Mouse (Mus musculus): ENCODE data around the gene Pkp3. TPM values are rescaled to one million over a fixed set of nuclear protein-coding genes. Genes with fewer than 3 reads are reported as not detected.

The Pkp3 gene
- polyA plus RNA-seq (2012; rRNA removed; ENCODE audit: low replicate concordance), result 124 and 153 TPM in 2 replicates

DNA sequence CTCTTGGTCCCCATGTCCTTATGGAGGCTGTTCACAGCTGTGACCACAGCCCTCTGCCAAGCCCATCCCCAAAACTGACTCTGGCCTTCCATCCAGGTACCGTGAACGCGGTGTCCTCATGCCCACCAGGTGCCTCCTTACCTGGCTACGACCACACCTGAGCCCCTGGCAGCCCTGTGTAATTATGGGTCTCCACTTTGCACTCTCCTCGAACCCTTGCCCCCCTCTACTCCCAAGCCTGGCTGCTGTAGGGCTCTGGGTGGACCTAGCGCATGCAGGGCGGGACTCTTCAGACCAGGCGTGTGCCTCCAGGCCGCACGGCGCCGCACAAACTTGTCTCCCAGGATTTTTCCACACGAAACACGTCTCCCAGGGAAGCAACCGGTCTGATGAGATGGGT lies at the start of gene Pkp3:
TSS of gene Pkp3 (plus strand) at position 378 of the 400 bp plus-strand sequence.

DNA sequence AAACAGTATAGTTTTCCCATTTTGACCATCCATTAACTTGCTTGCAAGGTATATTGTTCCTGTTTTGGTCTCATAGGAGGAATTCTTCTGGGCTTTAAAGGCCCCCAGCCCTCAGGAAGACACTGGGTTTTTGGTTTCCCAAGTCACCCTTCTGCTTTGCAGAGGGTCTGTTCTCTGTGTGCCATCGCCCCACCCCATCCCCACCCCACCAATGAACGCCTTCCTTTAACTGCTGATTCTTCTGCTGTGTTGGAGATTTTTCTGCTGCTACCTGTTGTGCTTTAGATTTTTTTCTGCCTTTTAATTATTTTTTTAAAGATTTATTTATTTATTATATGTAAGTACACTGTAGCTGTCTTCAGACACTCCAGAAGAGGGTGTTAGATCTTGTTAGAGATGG lies 49.2 kb upstream of the Pkp3 start, which contains the start of gene Gm17387:
TSS of gene Gm17387 (plus strand) at position 301 of the 400 bp plus-strand sequence.

DNA sequence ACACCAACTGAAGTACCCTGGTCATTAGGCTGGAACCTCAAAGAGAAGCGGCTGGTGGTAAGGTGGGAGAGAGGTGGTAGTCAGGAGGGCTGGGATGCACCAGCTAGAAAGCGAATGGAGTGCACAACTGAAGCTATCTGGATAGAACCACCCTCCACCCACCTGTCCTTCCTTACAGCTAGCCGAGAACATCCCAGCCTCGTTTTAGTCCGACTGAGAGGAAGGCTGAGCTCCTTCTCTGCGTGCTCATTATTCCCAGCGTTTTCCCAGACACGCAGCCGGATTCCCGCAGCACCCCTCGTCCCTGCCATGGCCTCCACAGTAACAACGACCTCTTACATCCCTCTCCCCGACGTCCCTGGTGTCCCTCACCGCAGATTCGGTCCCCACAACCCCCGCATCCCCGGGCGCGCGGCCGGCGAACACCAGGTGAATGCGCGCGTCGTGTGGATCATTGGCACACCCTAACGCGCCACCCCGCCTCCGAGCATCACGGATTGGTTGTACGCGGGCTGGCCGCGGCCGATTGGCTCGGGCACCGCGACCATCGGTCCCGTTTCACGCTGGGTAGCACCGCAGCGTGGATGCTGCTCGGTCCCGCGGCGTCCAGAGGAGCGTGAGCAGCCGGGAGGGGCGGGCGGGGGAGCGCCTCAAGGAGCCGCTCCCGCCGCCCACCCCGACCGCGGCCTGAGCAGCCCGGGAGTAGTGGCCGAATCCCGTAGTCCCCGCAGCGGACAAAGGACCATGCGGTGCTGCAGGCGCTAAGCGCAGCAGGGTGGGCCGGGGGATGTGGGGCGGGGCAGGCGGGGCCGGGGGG lies 17.4 kb upstream of the Pkp3 start, which contains the start of gene B4galnt4:
TSS of gene B4galnt4 (plus strand) at position 679 of the 817 bp plus-strand sequence.

DNA sequence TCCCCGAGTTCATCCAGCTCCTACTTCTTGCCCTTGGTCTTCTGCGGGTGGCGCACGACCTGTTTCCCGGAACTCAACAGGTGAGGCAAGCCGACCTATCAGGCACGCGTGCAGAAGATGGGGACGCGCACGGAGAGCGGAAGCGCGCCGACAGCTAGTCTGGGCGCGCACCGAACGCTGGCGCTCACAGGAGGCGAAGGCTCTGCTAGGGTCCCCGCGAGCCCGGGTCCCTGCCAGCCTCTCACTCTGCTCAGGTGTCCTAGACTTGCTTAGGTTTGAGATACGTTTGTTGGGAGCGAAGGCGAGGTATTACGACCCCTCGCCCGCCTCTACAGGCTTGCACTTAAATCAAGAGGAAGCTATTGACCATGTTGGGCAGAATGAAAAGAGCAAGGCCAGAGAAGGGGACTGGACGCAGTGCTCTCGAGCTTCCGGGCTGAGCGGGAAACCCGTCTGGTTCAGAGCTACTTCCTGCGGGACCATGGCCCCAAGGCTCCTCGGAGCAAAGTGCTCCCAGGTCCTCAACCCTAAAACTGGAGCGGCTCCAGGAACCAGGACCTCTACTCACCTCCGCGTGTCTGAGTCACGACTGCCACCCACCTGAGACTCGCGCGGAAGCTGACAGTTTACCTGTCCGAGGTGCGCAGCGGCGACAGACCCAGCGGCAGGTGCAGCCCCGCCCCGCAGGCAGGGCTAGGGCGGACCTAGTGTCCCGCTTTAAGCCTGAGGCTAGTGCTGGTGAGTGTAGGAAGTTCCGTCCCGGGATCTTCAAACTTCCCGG lies 22.1 kb downstream of the Pkp3 start, which contains the start of gene Sigirr:
TSS of gene Sigirr (minus strand) at position 662 of the 781 bp plus-strand sequence.

DNA sequence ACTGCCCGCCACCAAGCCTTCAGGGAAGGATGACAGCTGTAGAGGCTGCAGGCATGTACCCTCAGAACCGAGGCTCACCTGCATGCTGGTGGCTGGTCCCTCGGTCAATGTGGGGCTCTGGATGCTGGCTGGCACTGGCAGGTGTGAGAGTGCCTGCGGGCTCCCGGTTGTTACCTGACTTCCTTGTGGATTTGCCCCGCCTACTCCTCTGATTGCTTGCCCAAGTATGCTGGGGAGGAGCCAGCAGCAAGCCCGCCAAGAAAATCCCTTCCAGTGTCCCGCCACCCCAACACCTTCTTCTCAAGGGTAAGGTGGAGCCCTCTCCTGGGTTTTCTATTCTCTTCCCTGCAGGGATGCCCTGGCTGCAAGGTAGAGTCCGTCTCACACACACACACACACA lies 39.6 kb downstream of the Pkp3 start, which contains the start of gene Ano9:
TSS of gene Ano9 (minus strand) at position 171 of the 400 bp plus-strand sequence.

DNA sequence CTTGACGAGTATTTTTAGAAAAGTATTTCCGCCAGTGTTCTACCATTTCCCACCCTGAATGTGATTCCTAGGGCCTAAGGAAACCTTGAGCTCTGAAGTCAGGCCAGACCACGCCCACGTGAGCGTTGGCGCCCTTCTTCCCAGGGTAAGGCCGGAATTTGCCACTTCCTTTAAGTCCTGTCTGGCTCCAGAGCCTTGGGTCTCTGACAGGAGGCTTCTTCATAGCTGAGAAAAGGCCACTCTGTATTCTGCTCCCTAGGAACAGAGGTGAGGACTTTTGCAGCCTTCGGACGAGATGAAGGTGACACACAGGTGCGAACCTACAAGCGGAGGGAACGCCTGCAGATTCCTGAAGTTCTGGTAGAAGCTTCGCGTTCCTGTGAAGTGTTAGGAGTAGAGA lies 44.2 kb downstream of the Pkp3 start, which contains the start of gene Ptdss2:
TSS of gene Ptdss2 (plus strand) at position 138 of the 400 bp plus-strand sequence.

Other genes with a start within 250 kb of the Pkp3 start
- 70.0 and 92.2 TPM in 2 replicates for gene Urah, start 243.2 kb upstream of the Pkp3 start, polyA plus RNA-seq (2012; rRNA removed; ENCODE audit: low replicate concordance)
- not detected in 2 replicates for gene Scgb1c1, start 232.7 kb upstream of the Pkp3 start, polyA plus RNA-seq (2012; rRNA removed; ENCODE audit: low replicate concordance)
- gene Odf3, start 230.4 kb upstream of the Pkp3 start, polyA plus RNA-seq (2012; rRNA removed; ENCODE audit: low replicate concordance), result not detected in 2 replicates
- gene Gm45785, start 221.9 kb upstream of the Pkp3 start, polyA plus RNA-seq (2012; rRNA removed; ENCODE audit: low replicate concordance), result not detected in 2 replicates
- gene Ric8a, start 221.3 kb upstream of the Pkp3 start, polyA plus RNA-seq (2012; rRNA removed; ENCODE audit: low replicate concordance), result 66.8 and 79.2 TPM in 2 replicates
- 11.4 and 14.3 TPM in 2 replicates for gene Bet1l, start 220.6 kb upstream of the Pkp3 start, polyA plus RNA-seq (2012; rRNA removed; ENCODE audit: low replicate concordance)
- gene Psmd13, start 196.2 kb upstream of the Pkp3 start, polyA plus RNA-seq (2012; rRNA removed; ENCODE audit: low replicate concordance), result 44.5 and 51.9 TPM in 2 replicates
- gene Sirt3, start 195.9 kb upstream of the Pkp3 start, polyA plus RNA-seq (2012; rRNA removed; ENCODE audit: low replicate concordance), result 23.5 and 27.7 TPM in 2 replicates
- 3.8 and 7.2 TPM in 2 replicates for gene Cox8b, start 177.8 kb upstream of the Pkp3 start, polyA plus RNA-seq (2012; rRNA removed; ENCODE audit: low replicate concordance)
- 71.9 and 89.3 TPM in 2 replicates for gene Nlrp6, start 157.3 kb upstream of the Pkp3 start, polyA plus RNA-seq (2012; rRNA removed; ENCODE audit: low replicate concordance)
- gene Pgghg, start 136.8 kb upstream of the Pkp3 start, polyA plus RNA-seq (2012; rRNA removed; ENCODE audit: low replicate concordance), result 17.9 and 19.5 TPM in 2 replicates
- 1.1 and 1.3 TPM in 2 replicates for gene Ifitm5, start 127.9 kb upstream of the Pkp3 start, polyA plus RNA-seq (2012; rRNA removed; ENCODE audit: low replicate concordance)
- not detected in 2 replicates for gene Gm45717, start 122.3 kb upstream of the Pkp3 start, polyA plus RNA-seq (2012; rRNA removed; ENCODE audit: low replicate concordance)
- 322 and 327 TPM in 2 replicates for gene Ifitm2, start 122.2 kb upstream of the Pkp3 start, polyA plus RNA-seq (2012; rRNA removed; ENCODE audit: low replicate concordance)
- gene Ifitm1, start 111.0 kb upstream of the Pkp3 start, polyA plus RNA-seq (2012; rRNA removed; ENCODE audit: low replicate concordance), result 69.2 and 79.8 TPM in 2 replicates
- gene Ifitm3, start 67.4 kb upstream of the Pkp3 start, polyA plus RNA-seq (2012; rRNA removed; ENCODE audit: low replicate concordance), result 90.0 and 119 TPM in 2 replicates
- gene Ifitm6, start 60.3 kb upstream of the Pkp3 start, polyA plus RNA-seq (2012; rRNA removed; ENCODE audit: low replicate concordance), result 0.75 and 2.8 TPM in 2 replicates
- gene Gm17387, start 49.1 kb upstream of the Pkp3 start, polyA plus RNA-seq (2012; rRNA removed; ENCODE audit: low replicate concordance), result not detected in 2 replicates
- gene B4galnt4, start 17.1 kb upstream of the Pkp3 start, polyA plus RNA-seq (2012; rRNA removed; ENCODE audit: low replicate concordance), result 12.4 and 24.8 TPM in 2 replicates
- 36.7 and 51.6 TPM in 2 replicates for gene Sigirr, start 22.4 kb downstream of the Pkp3 start, polyA plus RNA-seq (2012; rRNA removed; ENCODE audit: low replicate concordance)
- gene Ano9, start 39.6 kb downstream of the Pkp3 start, polyA plus RNA-seq (2012; rRNA removed; ENCODE audit: low replicate concordance), result 63.8 and 73.8 TPM in 2 replicates
- gene Ptdss2, start 44.2 kb downstream of the Pkp3 start, polyA plus RNA-seq (2012; rRNA removed; ENCODE audit: low replicate concordance), result 22.2 and 35.2 TPM in 2 replicates
- gene Rnh1, start 94.6 kb downstream of the Pkp3 start, polyA plus RNA-seq (2012; rRNA removed; ENCODE audit: low replicate concordance), result 101 and 118 TPM in 2 replicates
- gene Hras, start 115.8 kb downstream of the Pkp3 start, polyA plus RNA-seq (2012; rRNA removed; ENCODE audit: low replicate concordance), result 42.6 and 50.0 TPM in 2 replicates
- 6.5 and 9.6 TPM in 2 replicates for gene Lrrc56, start 115.9 kb downstream of the Pkp3 start, polyA plus RNA-seq (2012; rRNA removed; ENCODE audit: low replicate concordance)
- 9.3 and 10.1 TPM in 2 replicates for gene Lmntd2, start 135.9 kb downstream of the Pkp3 start, polyA plus RNA-seq (2012; rRNA removed; ENCODE audit: low replicate concordance)
- gene Rassf7, start 137.6 kb downstream of the Pkp3 start, polyA plus RNA-seq (2012; rRNA removed; ENCODE audit: low replicate concordance), result 141 and 227 TPM in 2 replicates
- 28.2 and 33.6 TPM in 2 replicates for gene Phrf1, start 150.6 kb downstream of the Pkp3 start, polyA plus RNA-seq (2012; rRNA removed; ENCODE audit: low replicate concordance)
- gene Irf7, start 188.3 kb downstream of the Pkp3 start, polyA plus RNA-seq (2012; rRNA removed; ENCODE audit: low replicate concordance), result 130 and 684 TPM in 2 replicates
- 584 and 1,633 TPM in 2 replicates for gene Cdhr5, start 198.6 kb downstream of the Pkp3 start, polyA plus RNA-seq (2012; rRNA removed; ENCODE audit: low replicate concordance)
- 313 and 900 TPM in 2 replicates for gene Sct, start 200.9 kb downstream of the Pkp3 start, polyA plus RNA-seq (2012; rRNA removed; ENCODE audit: low replicate concordance)
- 0.08 and 0.33 TPM in 2 replicates for gene Drd4, start 213.8 kb downstream of the Pkp3 start, polyA plus RNA-seq (2012; rRNA removed; ENCODE audit: low replicate concordance)
- 25.6 and 42.3 TPM in 2 replicates for gene Deaf1, start 249.5 kb downstream of the Pkp3 start, polyA plus RNA-seq (2012; rRNA removed; ENCODE audit: low replicate concordance)
- gene Tmem80, start 249.5 kb downstream of the Pkp3 start, polyA plus RNA-seq (2012; rRNA removed; ENCODE audit: low replicate concordance), result 17.7 and 21.9 TPM in 2 replicates

All from duodenum, adult 2 months (tissue).